Mouse (Mus musculus) MEL (cell line): ENCODE measurements around the gene Gm49387. TPM values are rescaled to one million over a fixed set of nuclear protein-coding genes. Genes with fewer than 3 reads are reported as not detected.

ENCODE experiments used
- DNase-seq: peaks from one replicate; pipeline ENCODE4 v3.0.0; 2011; ENCODE audit warnings: low read depth, low spot score
- H3K27ac ChIP-seq: 2 replicates; pipeline ENCODE4 v1.5.1; 2012; ENCODE audit warnings: low read depth, mild to moderate bottlenecking, control low read depth, low read length, moderate library complexity; ENCODE audit not compliant: control insufficient read depth
- H3K27me3 ChIP-seq, 2 experiments: fragments of 150-350 bp in 1 of 2; sonication (generic) in 1 of 2; 2 replicates each; pipeline ENCODE4 v1.6.1; 2012; ENCODE audit warnings: low read length in 2 of 2, mild to moderate bottlenecking in 2 of 2, improper control_type of control experiment in 1 of 2, moderate library complexity in 1 of 2; ENCODE audit not compliant: insufficient read depth in 2 of 2, control insufficient read depth in 1 of 2
- H3K36me3 ChIP-seq, 2 experiments: 2 replicates each; pipeline ENCODE4 v1.6.1; 2012 to 2014; ENCODE audit warnings: low read length in 2 of 2, improper control_type of control experiment in 1 of 2, inconsistent platforms in 1 of 2, mild to moderate bottlenecking in 1 of 2; ENCODE audit not compliant: insufficient read depth in 2 of 2, control insufficient read depth in 1 of 2
- H3K4me1 ChIP-seq, 2 experiments: fragments of 150-350 bp in 1 of 2; sonication (generic) in 1 of 2; 2 replicates each; pipeline ENCODE4 v1.6.1; 2012; ENCODE audit warnings: low read length in 2 of 2, improper control_type of control experiment in 1 of 2, mild to moderate bottlenecking in 1 of 2; ENCODE audit not compliant: insufficient read depth in 2 of 2, control insufficient read depth in 1 of 2
- H3K4me3 ChIP-seq, 2 experiments: fragments of 150-350 bp in 1 of 2; sonication (generic) in 1 of 2; 2 replicates each; pipeline ENCODE4 v1.5.1; 2012; ENCODE audit warnings: low read depth in 2 of 2, low read length in 2 of 2, mild to moderate bottlenecking in 2 of 2, moderate library complexity in 2 of 2, control low read depth in 1 of 2, improper control_type of control experiment in 1 of 2; ENCODE audit not compliant: control insufficient read depth in 1 of 2, insufficient read depth in 1 of 2
- H3K79me2 ChIP-seq: 2 replicates; pipeline ENCODE4 v1.6.1; 2012; ENCODE audit warnings: mild to moderate bottlenecking, low read length, moderate library complexity; ENCODE audit not compliant: control insufficient read depth, poor library complexity, insufficient read depth
- H3K9ac ChIP-seq: 2 replicates; pipeline ENCODE4 v1.6.1; 2012; ENCODE audit warnings: low read depth, mild to moderate bottlenecking, control low read depth, low read length, moderate library complexity; ENCODE audit not compliant: control insufficient read depth, poor library complexity, severe bottlenecking
- H3K9me3 ChIP-seq: fragments of 150-350 bp; sonication (generic); replicated peaks from 2 replicates; pipeline ENCODE4 v1.6.1; 2012; ENCODE audit warnings: mild to moderate bottlenecking, low read length, improper control_type of control experiment, moderate library complexity; ENCODE audit not compliant: insufficient read depth
- CHD1 ChIP-seq: IDR thresholded peaks from 2 replicates; pipeline ENCODE4 v1.6.1; 2012; ENCODE audit warnings: low read depth, mild to moderate bottlenecking, inconsistent platforms, low read length, improper control_type of control experiment
- CTCF ChIP-seq, 3 experiments: IDR thresholded peaks in 2 of 3; conservative IDR thresholded peaks in 1 of 3; 2 replicates each; pipeline ENCODE4 v1.5.1; 2011 to 2012; ENCODE audit warnings: low read length in 3 of 3, low read depth in 2 of 3, mild to moderate bottlenecking in 2 of 3, improper control_type of control experiment in 1 of 3, inconsistent platforms in 1 of 3, mixed read lengths in 1 of 3, moderate library complexity in 1 of 3; ENCODE audit not compliant: control insufficient read depth in 1 of 3, insufficient read depth in 1 of 3, poor library complexity in 1 of 3, severe bottlenecking in 1 of 3
- E2F4 ChIP-seq: IDR thresholded peaks from 2 replicates; pipeline ENCODE4 v1.6.1; 2011; ENCODE audit warnings: low read depth, low read length, improper control_type of control experiment, borderline replicate concordance
- ELF1 ChIP-seq: IDR thresholded peaks from 2 replicates; pipeline ENCODE4 v1.6.1; 2014; ENCODE audit warnings: low read depth, mild to moderate bottlenecking, inconsistent platforms, low read length, improper control_type of control experiment, moderate library complexity
- ETS1 ChIP-seq: IDR thresholded peaks from 2 replicates; pipeline ENCODE4 v1.6.1; 2012; ENCODE audit warnings: low read depth, mild to moderate bottlenecking, inconsistent platforms, low read length, improper control_type of control experiment, moderate library complexity
- GABPA ChIP-seq: IDR thresholded peaks from 2 replicates; pipeline ENCODE4 v1.6.1; 2012; ENCODE audit warnings: low read depth, mild to moderate bottlenecking, inconsistent platforms, low read length, improper control_type of control experiment, moderate library complexity
- GATA1 ChIP-seq: IDR thresholded peaks from 2 replicates; pipeline ENCODE4 v1.6.1; 2011; ENCODE audit warnings: low read depth, low read length, improper control_type of control experiment
- HCFC1 ChIP-seq: IDR thresholded peaks from 2 replicates; pipeline ENCODE4 v1.6.1; 2012; ENCODE audit warnings: low read depth, mild to moderate bottlenecking, inconsistent platforms, low read length, improper control_type of control experiment, moderate library complexity
- JUND ChIP-seq: IDR thresholded peaks from 2 replicates; pipeline ENCODE4 v1.6.1; 2011; ENCODE audit warnings: low read depth, mild to moderate bottlenecking, improper control_type of control experiment, low read length
- MAFK ChIP-seq: IDR thresholded peaks from 2 replicates; pipeline ENCODE4 v1.6.1; 2011; ENCODE audit warnings: low read depth, mild to moderate bottlenecking, low read length, improper control_type of control experiment, borderline replicate concordance
- MXI1 ChIP-seq: IDR thresholded peaks from 2 replicates; pipeline ENCODE4 v1.6.1; 2011; ENCODE audit warnings: mild to moderate bottlenecking, low read depth, low read length, improper control_type of control experiment
- NELFE ChIP-seq: IDR thresholded peaks from 2 replicates; pipeline ENCODE4 v1.6.1; 2011; ENCODE audit warnings: low read depth, low read length, improper control_type of control experiment
- NRF1 ChIP-seq: IDR thresholded peaks from 2 replicates; pipeline ENCODE4 v1.6.1; 2014; ENCODE audit warnings: low read depth, mild to moderate bottlenecking, inconsistent platforms, low read length, improper control_type of control experiment, moderate library complexity; ENCODE audit not compliant: poor library complexity, insufficient read depth, severe bottlenecking
- POLR2A ChIP-seq, 2 experiments: IDR thresholded peaks; 2 replicates each; pipeline ENCODE4 v1.6.1; 2011 to 2012; ENCODE audit warnings: low read length in 2 of 2, mild to moderate bottlenecking in 2 of 2, control low read depth in 1 of 2, improper control_type of control experiment in 1 of 2, low read depth in 1 of 2, moderate library complexity in 1 of 2; ENCODE audit not compliant: control insufficient read depth in 1 of 2, insufficient read depth in 1 of 2, poor library complexity in 1 of 2
- POLR2AphosphoS2 ChIP-seq: IDR thresholded peaks from 2 replicates; pipeline ENCODE4 v1.6.1; 2011; ENCODE audit warnings: low read length, improper control_type of control experiment
- RCOR1 ChIP-seq: IDR thresholded peaks from 2 replicates; pipeline ENCODE4 v1.6.1; 2012; ENCODE audit warnings: low read depth, mild to moderate bottlenecking, inconsistent platforms, low read length, improper control_type of control experiment
- TAL1 ChIP-seq: IDR thresholded peaks from 2 replicates; pipeline ENCODE4 v1.6.1; 2012; ENCODE audit warnings: mild to moderate bottlenecking, inconsistent platforms, low read length, moderate library complexity, mixed read lengths
- TBP ChIP-seq: IDR thresholded peaks from 2 replicates; pipeline ENCODE4 v1.8.0; 2011; ENCODE audit warnings: low read depth, low read length, improper control_type of control experiment
- TCF12 ChIP-seq: IDR thresholded peaks from 2 replicates; pipeline ENCODE4 v1.6.1; 2014; ENCODE audit warnings: low read depth, mild to moderate bottlenecking, inconsistent platforms, low read length, improper control_type of control experiment, moderate library complexity
- UBTF ChIP-seq: IDR thresholded peaks from 2 replicates; pipeline ENCODE4 v1.6.1; 2012; ENCODE audit warnings: low read depth, mild to moderate bottlenecking, inconsistent platforms, low read length, improper control_type of control experiment, moderate library complexity, borderline replicate concordance; ENCODE audit not compliant: insufficient read depth
- USF1 ChIP-seq: IDR thresholded peaks from 2 replicates; pipeline ENCODE4 v1.6.1; 2014; ENCODE audit warnings: low read depth, mild to moderate bottlenecking, inconsistent platforms, low read length, improper control_type of control experiment, moderate library complexity
- ZC3H11A ChIP-seq: IDR thresholded peaks from 2 replicates; pipeline ENCODE4 v1.6.1; 2012; ENCODE audit warnings: low read depth, mild to moderate bottlenecking, inconsistent platforms, low read length, improper control_type of control experiment
- ZKSCAN1 ChIP-seq: IDR thresholded peaks from 2 replicates; pipeline ENCODE4 v1.6.1; 2012; ENCODE audit warnings: low read depth, mild to moderate bottlenecking, inconsistent platforms, low read length, improper control_type of control experiment, moderate library complexity
- ZNF384 ChIP-seq: IDR thresholded peaks from 2 replicates; pipeline ENCODE4 v1.6.1; 2012; ENCODE audit warnings: low read depth, mild to moderate bottlenecking, inconsistent platforms, low read length, improper control_type of control experiment
- polyA plus RNA-seq, 2 experiments: library from polyadenylated mRNA; stranded (reverse) in 1 of 2; unstranded in 1 of 2; fragments of >175 nt in 1 of 2; fragments of >200 nt in 1 of 2; gene quantifications; 2 replicates each; pipeline versions ENCODE4 v1.2.1 to v1.2.4; 2012; ENCODE audit warnings: low replicate concordance in 2 of 2, low read depth in 1 of 2; ENCODE audit not compliant: insufficient read length in 2 of 2, insufficient read depth in 1 of 2, missing spikeins in 1 of 2
- total RNA-seq: library from RNA; depleted of rRNA; stranded (reverse); fragments of 300-350 nt; gene quantifications from 2 replicates; pipeline ENCODE4 v1.2.3, GENCODE M21; 2012

Gm49387 gene
- total and polyA plus RNA-seq, 3 experiments: 0.14 TPM; not detected in 2

DNA sequence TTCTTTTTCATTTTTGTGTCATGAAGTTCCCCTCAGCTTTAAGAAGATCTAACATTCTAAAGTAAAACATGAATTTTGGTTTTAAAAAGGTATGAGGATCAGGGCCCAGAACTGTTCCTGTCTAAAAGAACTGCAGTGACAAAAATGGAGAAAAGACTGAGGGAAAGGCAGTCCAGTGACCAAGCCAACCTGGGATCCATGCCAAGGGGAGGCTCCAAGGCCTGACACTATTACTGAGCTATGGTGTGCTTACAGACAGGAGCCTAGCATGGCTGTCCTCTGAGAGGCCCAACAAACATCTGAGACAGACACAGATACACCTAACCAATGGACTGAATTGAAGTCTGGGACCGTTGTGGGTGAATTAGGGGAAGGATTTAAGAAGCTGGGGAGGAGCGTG, 130.8 kb downstream of the Gm49387 start:
- TF ChIP-seq ZC3H11A (no peak), E2F4 (no peak), ZNF384 (no peak), CHD1 (no peak), TBP (no peak), NELFE (no peak), TCF12 (no peak), GATA1 (no peak), ELF1 (no peak)
- peaks cover 0 to 33% of the 10 kb centered on the region in 2 experiments; a peak in 2 of 4 replicates for H3K36me3 ChIP-seq

DNA sequence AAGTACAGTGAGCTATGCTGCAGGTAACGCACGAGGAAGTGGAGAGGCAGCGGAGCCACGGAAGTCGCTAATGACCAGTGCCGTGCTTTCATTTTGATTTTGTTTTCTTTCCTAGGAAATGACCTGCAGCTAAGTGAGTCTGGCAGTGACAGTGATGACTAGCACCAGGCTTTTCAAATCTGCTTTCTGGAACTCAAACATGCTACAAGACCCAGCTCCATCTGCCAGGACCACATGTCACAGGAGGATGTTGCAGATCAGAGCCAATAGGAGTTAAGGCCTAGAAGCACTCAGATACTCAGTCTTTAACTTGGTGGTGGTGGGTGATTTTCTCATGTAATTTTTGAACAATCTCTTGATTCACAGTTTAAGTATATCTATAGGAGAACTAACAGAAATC, 134.2 kb downstream of the Gm49387 start:
- Histone ChIP-seq H3K36me3 (peaks cover 0 to 51% of the 10 kb centered on the region in 2 experiments; a peak in 2 of 4 replicates), H3K27ac (no peak overlapping the region), H3K79me2 (no peaks in the 10 kb centered on the region), H3K9me3 (no peaks in the 10 kb centered on the region), H3K4me1 (no peaks in the 10 kb centered on the region), H3K27me3 (no peaks in the 10 kb centered on the region), H3K9ac (no peak overlapping the region), H3K4me3 (no peak overlapping the region)
- no peak for DNase-seq
- no peak for TF ChIP-seq ETS1
- no peak for TF ChIP-seq USF1

More for the DNA sequence above, 130.8 kb downstream of the Gm49387 start:
- DNase-seq: no peak
- Histone ChIP-seq H3K4me1 (no peaks in the 10 kb centered on the region), H3K27me3 (no peaks in the 10 kb centered on the region), H3K9ac (no peak overlapping the region), H3K79me2 (no peaks in the 10 kb centered on the region), H3K4me3 (no peak overlapping the region), H3K9me3 (no peaks in the 10 kb centered on the region), H3K27ac (no peak overlapping the region)

DNA sequence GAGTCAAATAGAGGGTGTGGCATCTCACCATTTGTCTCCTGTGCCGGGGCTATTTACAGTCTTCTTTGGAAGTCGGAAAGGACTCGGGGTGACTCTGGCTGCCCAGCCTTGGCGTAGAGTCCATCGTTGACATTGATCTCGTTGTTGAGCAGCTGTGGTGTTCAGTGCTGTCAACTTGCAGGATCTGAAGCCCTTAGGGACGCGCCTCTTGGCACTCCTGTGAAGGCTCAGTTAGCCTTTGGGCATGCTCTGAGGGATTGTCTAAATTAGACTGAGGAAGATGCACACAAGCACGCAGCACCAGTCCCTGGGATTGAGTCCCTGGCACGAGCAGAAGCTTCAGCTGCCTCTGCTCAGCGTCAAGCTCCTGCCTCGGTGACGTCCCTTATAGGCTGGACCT, 137.3 kb downstream of the Gm49387 start:
- Histone ChIP-seq H3K27me3 (no peaks in the 10 kb centered on the region), H3K79me2 (peaks cover 8% of the 10 kb centered on the region; the same call in 1 of the 2 replicates), H3K4me3 (no peak overlapping the region)
- TF ChIP-seq ZC3H11A (no peak), POLR2AphosphoS2 (no peak), MAFK (no peak), GABPA (no peak), HCFC1 (no peak), GATA1 (no peak), MXI1 (no peak), RCOR1 (no peak), TAL1 (no peak), ZKSCAN1 (no peak), NRF1 (no peak), POLR2A (IDR thresholded peaks at IDR 0.05; ENCODE audit: control insufficient read depth in 1 of 2, insufficient read depth in 1 of 2, low read depth in 1 of 2, low read length in 2 of 2, poor library complexity in 1 of 2) (no peak), ELF1 (no peak), JUND (no peak), CTCF (IDR thresholded peaks at IDR 0.05 in 2 of 3, conservative IDR thresholded peaks at IDR 0.05 in 1 of 3; ENCODE audit: control insufficient read depth in 1 of 3, insufficient read depth in 1 of 3, low read depth in 2 of 3, low read length in 3 of 3, poor library complexity in 1 of 3, severe bottlenecking in 1 of 3) (no peak), UBTF (no peak), TCF12 (no peak), E2F4 (no peak), CHD1 (no peak)
- TF ChIP-seq, all 39 proteins: peak for 0
- peaks cover 0 to 2% of the 10 kb centered on the region in 2 experiments; a peak in 1 of 4 replicates for H3K4me1 ChIP-seq
- H3K9ac ChIP-seq: no peak overlapping the region
- DNase-seq: no peak
- H3K9me3 ChIP-seq: no peaks in the 10 kb centered on the region
- no peak overlapping the region for H3K27ac ChIP-seq
- peaks cover 2 to 46% of the 10 kb centered on the region in 2 experiments; a peak in 3 of 4 replicates for H3K36me3 ChIP-seq
